Mouse (Mus musculus): ENCODE measurements at regions not wholly inside any gene's neighbourhood (a gene's known extent, or its start where the extent isn't known, plus 50 kb on each side); places are given as distances from the start of the nearest gene placed in this dataset.

DNA sequence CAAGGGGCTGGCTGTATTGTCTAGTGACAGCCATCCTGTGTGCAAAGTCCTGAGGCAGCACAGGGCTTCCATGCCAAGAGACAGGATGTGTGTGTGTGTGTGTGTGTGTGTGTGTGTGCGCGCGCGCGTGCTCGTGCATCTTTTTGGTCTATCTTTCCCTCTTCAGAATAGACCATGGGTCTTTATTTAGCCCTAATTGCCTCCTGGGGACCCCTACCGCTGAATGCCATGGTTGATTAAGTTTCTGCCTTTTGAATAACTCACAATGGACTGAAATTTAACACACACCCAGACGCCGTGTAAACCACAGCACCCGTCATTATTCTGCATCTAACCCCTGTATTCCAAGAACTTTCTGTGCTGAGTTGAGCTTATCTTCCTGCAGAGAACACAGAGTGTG is 435.2 kb upstream of the Kcnab2 start:
- no peak for TF ChIP-seq CTCF (IDR thresholded peaks at IDR 0.05; ENCODE audit: control insufficient read depth, insufficient read depth, low read length)
- TF ChIP-seq POLR2A (IDR thresholded peaks at IDR 0.05; ENCODE audit: borderline replicate concordance, control insufficient read depth, low read depth, low read length) = no peak
